Comparison of ENCODE assay signal across 11 mouse cellular contexts in the genomic region with DNA sequence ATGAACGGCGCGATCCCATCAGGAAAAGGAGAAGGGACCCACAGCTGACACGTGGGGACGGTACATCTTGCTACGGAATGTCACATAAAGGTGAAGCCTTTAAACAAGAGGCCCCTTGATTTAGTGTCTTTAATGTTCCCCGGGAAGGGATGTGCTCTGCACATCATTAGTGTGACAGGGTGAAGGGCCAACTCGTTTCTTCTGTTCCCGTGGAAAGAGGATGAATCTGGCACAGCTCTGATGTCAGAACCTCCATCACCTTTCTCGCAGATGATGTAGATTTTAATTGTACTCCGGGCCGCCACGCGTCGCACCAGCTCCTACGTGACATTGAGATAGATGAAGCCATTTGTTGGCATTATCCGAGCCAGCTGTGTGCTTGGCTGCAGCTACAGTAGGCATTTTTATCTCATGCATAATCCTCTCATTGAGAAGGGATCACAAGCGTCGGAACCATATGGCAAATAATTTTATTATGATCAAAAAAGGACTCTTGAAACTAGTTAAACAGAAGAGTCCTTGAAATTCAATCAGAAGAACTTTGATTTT.
A peak's percentile ranks its signal among the peaks of the same experiment; 100 is the strongest.
DNase-seq lines count a peak whose midpoint lies in the region; ATAC-seq lines count a peak whose summit lies in the region.
"Had no signal": no experiment of that assay in that cellular context is flagged by ENCODE, and none has a peak within 500 bp of the region (broad histone marks: within the 10 kb centered on the region; RNA-seq: fewer than 3 reads in every experiment).

No protein-coding gene starts in this region.

- peak overlapping the region; percentile 43 for H3K4me2 ChIP-seq in hindbrain, embryonic 15.5 days
- H3K4me2 ChIP-seq in limb, embryonic 13.5 days (replicated peaks): peak overlapping the region; percentile 47
- H3K4me2 ChIP-seq: limb, embryonic 15.5 days had no signal

- no peak overlapping the region for H3K27ac ChIP-seq in heart, embryonic 10.5 days
- H3K27ac ChIP-seq in hindbrain, embryonic 15.5 days (replicated peaks): peak overlapping the region; percentile 39
- H3K27ac ChIP-seq in limb, embryonic 13.5 days: no peak overlapping the region
- H3K27ac ChIP-seq: limb, embryonic 15.5 days had no signal

- no peaks in the 10 kb centered on the region for H3K36me3 ChIP-seq in heart, embryonic 10.5 days
- H3K36me3 ChIP-seq in hindbrain, embryonic 15.5 days: no peaks in the 10 kb centered on the region
- no peaks in the 10 kb centered on the region for H3K36me3 ChIP-seq in limb, embryonic 13.5 days
- H3K36me3 ChIP-seq: limb, embryonic 15.5 days had no signal

- H3K27me3 ChIP-seq in heart, embryonic 10.5 days (ENCODE audit: insufficient read depth, poor library complexity, severe bottlenecking): no peaks in the 10 kb centered on the region
- H3K27me3 ChIP-seq in hindbrain, embryonic 15.5 days: no peaks in the 10 kb centered on the region
- peaks cover 37% of the 10 kb centered on the region for H3K27me3 ChIP-seq in limb, embryonic 13.5 days
- H3K27me3 ChIP-seq: CH12.LX had no signal

- H3K9ac ChIP-seq in hindbrain, embryonic 15.5 days: no peak overlapping the region
- no peak overlapping the region for H3K9ac ChIP-seq in limb, embryonic 13.5 days
- H3K9ac ChIP-seq: limb, embryonic 15.5 days had no signal

- 0 out of 2 replicates have a peak overlapping the region, but pooled peaks have one; percentile 42 for H3K4me3 ChIP-seq in heart, embryonic 10.5 days
- peak overlapping the region; percentile 7; the same call in 1 of the 2 replicates for H3K4me3 ChIP-seq in hindbrain, embryonic 15.5 days
- H3K4me3 ChIP-seq in limb, embryonic 13.5 days: 0 out of 2 replicates have a peak overlapping the region, but pooled peaks have one; percentile 2
- H3K4me3 ChIP-seq: limb, embryonic 15.5 days had no signal

- ATAC-seq in hindbrain, embryonic 15.5 days (ENCODE audit: low FRiP score, low read depth): 0 out of 2 replicates have a peak, but pooled peaks have one; percentile 54
- no peak for ATAC-seq in limb, embryonic 13.5 days (ENCODE audit: low FRiP score, low read depth)
- ATAC-seq in megakaryocyte, adult 5-6 weeks (ENCODE audit: poor library complexity, severe bottlenecking): no peak

- 0 out of 2 replicates have a peak, but pooled peaks cover 4% of the 10 kb centered on the region for H3K4me1 ChIP-seq in heart, embryonic 10.5 days
- peaks cover 17% of the 10 kb centered on the region for H3K4me1 ChIP-seq in hindbrain, embryonic 15.5 days (replicated peaks)
- peaks cover 16% of the 10 kb centered on the region for H3K4me1 ChIP-seq in limb, embryonic 13.5 days

- no peak for DNase-seq in heart, embryonic 10.5 days (ENCODE audit: low spot score)
- DNase-seq in heart, adult 9 months (ENCODE audit: low spot score in 2 of 2): no peak
- DNase-seq in brain, adult 2 months (ENCODE audit: low read depth, low spot score): peak; percentile 57
- no peak for DNase-seq in urinary bladder, adult 18-20 months (ENCODE audit: low spot score in 2 of 2)
- DNase-seq in B cell, adult 2 months: no peak
- DNase-seq: gastrocnemius, postnatal 36 days had no signal

- H3K9me3 ChIP-seq in heart, embryonic 10.5 days: no peaks in the 10 kb centered on the region
- no peaks in the 10 kb centered on the region for H3K9me3 ChIP-seq in hindbrain, embryonic 15.5 days
- no peaks in the 10 kb centered on the region for H3K9me3 ChIP-seq in limb, embryonic 13.5 days
- H3K9me3 ChIP-seq: limb, embryonic 15.5 days had no signal

- WGBS in heart, embryonic 10.5 days: 48% methylated on average over 19 of the region's 19 CpGs
- WGBS in hindbrain, embryonic 15.5 days: 30% methylated on average over 19 of the region's 19 CpGs
- WGBS in limb, embryonic 13.5 days: 22% methylated on average over 19 of the region's 19 CpGs
